Mouse (Mus musculus) NIH3T3 (cell line): ENCODE measurements at regions not wholly inside any gene's neighbourhood (a gene's known extent, or its start where the extent isn't known, plus 50 kb on each side); places are given as distances from the start of the nearest gene placed in this dataset.
"Not testable (repeated sequence)": the region's sequence is repeated elsewhere in the genome, so short reads cannot be mapped to it uniquely, and the experiment has no call there.

Experiments
- DNase-seq: peaks from one replicate; pipeline ENCODE4 v3.0.0-alpha.2; 2012; ENCODE audit warnings: low read depth

- DNase-seq = no peak
Observed at GRCm38 (mm10) chr12:77089624-77090278, 127.8 kb upstream of the Max start.

- peak; percentile 9 for DNase-seq
Observed at GRCm38 (mm10) chr12:77088452-77088851, 126.5 kb upstream of the Max start.

- not testable (repeated sequence) for DNase-seq
Observed at GRCm38 (mm10) chr12:77086931-77087330, 124.9 kb upstream of the Max start.

GRCm38 (mm10) chr12:77085894-77086293, 123.9 kb upstream of the Max start:
- no peak for DNase-seq

- DNase-seq = peak; percentile 41
Observed at GRCm38 (mm10) chr12:77085244-77085643, 123.2 kb upstream of the Max start.

- no peak for DNase-seq
Observed at GRCm38 (mm10) chr12:77084744-77085143, 122.7 kb upstream of the Max start.

GRCm38 (mm10) chr12:77084343-77084742, 122.3 kb upstream of the Max start:
- DNase-seq = no peak

- no peak for DNase-seq
Observed at GRCm38 (mm10) chr12:77083760-77084159, 121.8 kb upstream of the Max start.

GRCm38 (mm10) chr12:77081774-77082173, 119.8 kb upstream of the Max start:
- no peak for DNase-seq

- peak; percentile 6 for DNase-seq
Observed at GRCm38 (mm10) chr12:77079481-77079880, 117.5 kb upstream of the Max start.

GRCm38 (mm10) chr12:77076678-77077077, 114.7 kb upstream of the Max start:
- no peak for DNase-seq

GRCm38 (mm10) chr12:77074602-77075001, 112.6 kb upstream of the Max start:
- no peak for DNase-seq

- DNase-seq = no peak
Observed at GRCm38 (mm10) chr12:77071700-77072099, 109.7 kb upstream of the Max start.

- no peak for DNase-seq
Observed at GRCm38 (mm10) chr12:77067938-77068337, 105.9 kb upstream of the Max start.

GRCm38 (mm10) chr12:77067115-77067514, 105.1 kb upstream of the Max start:
- DNase-seq = no peak

- no peak for DNase-seq
Observed at GRCm38 (mm10) chr12:77065645-77066512, 103.9 kb upstream of the Max start.

GRCm38 (mm10) chr12:77064048-77064447, 102.0 kb upstream of the Max start:
- DNase-seq = no peak

- DNase-seq = no peak
Observed at GRCm38 (mm10) chr12:77061562-77061847, 99.5 kb upstream of the Max start.

GRCm38 (mm10) chr12:77060766-77061561, 99.0 kb upstream of the Max start:
- peak; percentile 3 for DNase-seq

- DNase-seq = peak; percentile 62
Observed at GRCm38 (mm10) chr12:77060060-77060695, 98.2 kb upstream of the Max start.

GRCm38 (mm10) chr12:77059679-77060059, 97.7 kb upstream of the Max start:
- no peak for DNase-seq

- DNase-seq = no peak
Observed at GRCm38 (mm10) chr12:77058596-77059190, 96.7 kb upstream of the Max start.
